Mouse (Mus musculus) layer of hippocampus, postnatal 14 days (tissue): ENCODE data around the gene Fgf2. TPM values are rescaled to one million over a fixed set of nuclear protein-coding genes. Genes with fewer than 3 reads are reported as not detected.

ENCODE experiments used
- DNase-seq, 2 experiments: peaks; one replicate each; pipeline ENCODE4 v3.0.0; 2021 to 2022; ENCODE audit warnings: low spot score in 2 of 2, mixed read lengths in 1 of 2
- total RNA-seq, 2 experiments: library from RNA; stranded (reverse); gene quantifications; 2 replicates each; pipeline ENCODE4 v1.2.3; 2021

The Fgf2 gene
- total RNA-seq, 2 experiments from 2014 or later: 5.3 to 6.0 TPM

- DNase-seq: no peak
Observed at GRCm38 (mm10) chr3:37353951-37354481, 5.9 kb downstream of the Fgf2 start.

GRCm38 (mm10) chr3:37354737-37355136, 6.6 kb downstream of the Fgf2 start:
- DNase-seq: no peak

GRCm38 (mm10) chr3:37360729-37361128, 12.6 kb downstream of the Fgf2 start:
- DNase-seq: no peak

GRCm38 (mm10) chr3:37365144-37365543, 17.0 kb downstream of the Fgf2 start:
- DNase-seq: no peak

GRCm38 (mm10) chr3:37365976-37366375, 17.8 kb downstream of the Fgf2 start:
- DNase-seq: no peak

- DNase-seq: no peak
Observed at GRCm38 (mm10) chr3:37366381-37367053, 18.4 kb downstream of the Fgf2 start.

GRCm38 (mm10) chr3:37370407-37370806, 22.3 kb downstream of the Fgf2 start:
- no peak for DNase-seq

GRCm38 (mm10) chr3:37373712-37374111, 25.6 kb downstream of the Fgf2 start:
- no peak for DNase-seq

- no peak for DNase-seq
Observed at GRCm38 (mm10) chr3:37377926-37378325, 29.8 kb downstream of the Fgf2 start.

- DNase-seq: no peak
Observed at GRCm38 (mm10) chr3:37378412-37378811, 30.3 kb downstream of the Fgf2 start.

GRCm38 (mm10) chr3:37379201-37379600, 31.1 kb downstream of the Fgf2 start:
- DNase-seq: no peak

GRCm38 (mm10) chr3:37379930-37380881, 32.1 kb downstream of the Fgf2 start:
- DNase-seq: peak in 1 of 2 experiments; percentile 47

GRCm38 (mm10) chr3:37381457-37381856, 33.3 kb downstream of the Fgf2 start:
- no peak for DNase-seq

- no peak for DNase-seq
Observed at GRCm38 (mm10) chr3:37383096-37383765, 35.1 kb downstream of the Fgf2 start.

- DNase-seq: no peak
Observed at GRCm38 (mm10) chr3:37387310-37387709, 39.2 kb downstream of the Fgf2 start.

GRCm38 (mm10) chr3:37396930-37397608, 48.9 kb downstream of the Fgf2 start:
- no peak for DNase-seq

- no peak for DNase-seq
Observed at GRCm38 (mm10) chr3:37397646-37398045, 49.5 kb downstream of the Fgf2 start.

GRCm38 (mm10) chr3:37398661-37399395, 50.7 kb downstream of the Fgf2 start:
- DNase-seq: no peak

GRCm38 (mm10) chr3:37401729-37402610, 53.8 kb downstream of the Fgf2 start:
- DNase-seq: no peak
